25 mouse cellular contexts compared by ENCODE assay signal in the genomic region with DNA sequence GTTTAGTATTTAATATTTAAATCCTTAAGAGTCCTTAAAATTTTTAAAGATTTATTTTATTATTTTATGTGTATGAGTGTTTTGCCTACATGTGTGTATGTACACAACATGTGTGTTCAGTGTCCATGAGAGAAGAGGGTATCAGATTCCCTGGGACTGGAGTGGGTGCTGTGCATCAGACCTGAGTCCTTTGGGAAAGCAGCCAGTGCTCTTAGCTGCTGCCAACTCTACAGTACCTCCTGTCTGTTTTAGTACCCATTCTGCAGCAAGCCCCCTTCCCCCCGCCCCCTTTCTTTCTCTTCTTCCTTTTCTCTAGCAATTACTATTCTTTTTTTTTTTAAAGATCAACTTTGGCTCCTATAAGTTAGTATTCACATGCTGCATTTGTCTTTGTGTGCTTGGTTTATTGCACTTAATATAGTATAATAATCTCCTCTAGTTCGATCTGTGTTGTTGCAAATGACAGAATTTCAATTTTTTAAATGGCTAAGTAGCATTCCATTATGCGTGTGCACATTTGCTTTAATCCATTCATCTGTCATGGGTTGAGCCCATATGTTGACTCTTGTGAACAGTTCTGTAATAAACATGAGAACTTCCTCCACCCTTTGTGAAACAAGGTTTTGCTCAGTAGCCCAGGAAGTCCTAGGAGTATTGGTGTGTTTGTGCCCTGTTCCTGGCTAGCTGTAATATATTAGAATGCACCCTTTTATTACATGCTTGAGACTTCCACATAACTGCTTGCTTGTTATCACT. TPM values are rescaled to one million over a fixed set of nuclear protein-coding genes. Genes with fewer than 3 reads are reported as not detected.
DNase-seq lines count a peak whose midpoint lies in the region; ATAC-seq and TF ChIP-seq lines count a peak whose summit lies in the region.
"Had no signal": no experiment of that assay in that cellular context is flagged by ENCODE, and none has a peak within 500 bp of the region (broad histone marks: within the 10 kb centered on the region; RNA-seq: fewer than 3 reads in every experiment).

No protein-coding gene starts in this region.

- no peak overlapping the region for H3K4me3 ChIP-seq in forebrain, embryonic 15.5 days
- H3K4me3 ChIP-seq in forebrain, embryonic 10.5 days: no peak overlapping the region
- H3K4me3 ChIP-seq in limb, embryonic 15.5 days: no peak overlapping the region
- no peak overlapping the region for H3K4me3 ChIP-seq in limb, embryonic 10.5 days
- no peak overlapping the region for H3K4me3 ChIP-seq in embryonic facial prominence, embryonic 14.5 days (ENCODE audit: low read depth, low read length)
- no peak overlapping the region for H3K4me3 ChIP-seq in forebrain, postnatal 0 days (ENCODE audit: low read depth, low read length)
- H3K4me3 ChIP-seq: heart, embryonic 15.5 days; liver, embryonic 13.5 days; midbrain, embryonic 15.5 days had no signal

- no peak for DNase-seq in forebrain, embryonic 10.5 days (ENCODE audit: extremely low spot score, low spot score)
- DNase-seq in limb, embryonic 10.5 days (ENCODE audit: low spot score): no peak
- DNase-seq in embryonic facial prominence, embryonic 14.5 days (ENCODE audit: low spot score): no peak
- DNase-seq in forebrain, postnatal 0 days: peak; percentile 27
- DNase-seq in kidney, adult 18-20 months: no peak
- DNase-seq: adrenal gland, adult 8-10 months; cerebellum, adult 9-10 months; embryo, embryonic 11 days; kidney, adult 9 months; kidney, postnatal 10 days; liver, embryonic 13.5 days; lung, adult 18-20 months; lung, postnatal 4 days; right cerebral cortex, adult 18-20 months; spleen, adult 18-20 months; thymus, postnatal 25 days had no signal

- no peak overlapping the region for H3K9ac ChIP-seq in forebrain, embryonic 15.5 days (replicated peaks)
- H3K9ac ChIP-seq in limb, embryonic 15.5 days: no peak overlapping the region
- H3K9ac ChIP-seq in embryonic facial prominence, embryonic 14.5 days (ENCODE audit: low read depth, low read length): no peak overlapping the region
- H3K9ac ChIP-seq in forebrain, postnatal 0 days: no peak overlapping the region
- H3K9ac ChIP-seq: heart, embryonic 15.5 days; liver, embryonic 13.5 days; midbrain, embryonic 15.5 days had no signal

- H3K27me3 ChIP-seq in forebrain, embryonic 15.5 days: no peaks in the 10 kb centered on the region
- H3K27me3 ChIP-seq in forebrain, embryonic 10.5 days (ENCODE audit: poor library complexity, severe bottlenecking): no peaks in the 10 kb centered on the region
- H3K27me3 ChIP-seq in limb, embryonic 15.5 days: no peaks in the 10 kb centered on the region
- no peaks in the 10 kb centered on the region for H3K27me3 ChIP-seq in limb, embryonic 10.5 days (ENCODE audit: low read depth, poor library complexity, severe bottlenecking)
- H3K27me3 ChIP-seq in embryonic facial prominence, embryonic 14.5 days (replicated peaks; ENCODE audit: control insufficient read depth, insufficient read depth, low read length): no peaks in the 10 kb centered on the region
- no peaks in the 10 kb centered on the region for H3K27me3 ChIP-seq in forebrain, postnatal 0 days (ENCODE audit: insufficient read depth, low read length)
- H3K27me3 ChIP-seq: CH12.LX; heart, embryonic 15.5 days; liver, embryonic 13.5 days; megakaryocyte, embryonic 14.5 days; midbrain, embryonic 15.5 days had no signal

- ATAC-seq in forebrain, embryonic 15.5 days (replicated peaks): no peak
- ATAC-seq in limb, embryonic 15.5 days (ENCODE audit: insufficient number of reproducible peaks, low FRiP score, low TSS enrichment, low read depth): no peak
- ATAC-seq in embryonic facial prominence, embryonic 14.5 days (ENCODE audit: low read depth): no peak
- ATAC-seq in forebrain, postnatal 0 days: no peak
- ATAC-seq: activated CD4-positive, CD25-positive, alpha-beta regulatory T cell, adult 4 months; intestine, embryonic 16.5 days; lung, postnatal 0 days; midbrain, embryonic 15.5 days had no signal

- H3K4me2 ChIP-seq in forebrain, embryonic 15.5 days (replicated peaks): no peak overlapping the region
- no peak overlapping the region for H3K4me2 ChIP-seq in limb, embryonic 15.5 days
- no peak overlapping the region for H3K4me2 ChIP-seq in embryonic facial prominence, embryonic 14.5 days (ENCODE audit: low read depth, low read length)
- no peak overlapping the region for H3K4me2 ChIP-seq in forebrain, postnatal 0 days (ENCODE audit: low read depth)
- H3K4me2 ChIP-seq: heart, embryonic 15.5 days; liver, embryonic 13.5 days; midbrain, embryonic 15.5 days had no signal

- TF ChIP-seq CTCF in forebrain, postnatal 0 days (IDR thresholded peaks at IDR 0.05; ENCODE audit: low read depth): no peak

- H3K36me3 ChIP-seq in forebrain, embryonic 15.5 days: no peaks in the 10 kb centered on the region
- peaks cover 26% of the 10 kb centered on the region for H3K36me3 ChIP-seq in forebrain, embryonic 10.5 days (replicated peaks)
- H3K36me3 ChIP-seq in limb, embryonic 15.5 days: peaks cover under 1% of the 10 kb centered on the region; the same call in 1 of the 2 replicates
- H3K36me3 ChIP-seq in limb, embryonic 10.5 days: peaks cover 4% of the 10 kb centered on the region
- H3K36me3 ChIP-seq in embryonic facial prominence, embryonic 14.5 days (ENCODE audit: control insufficient read depth, insufficient read depth, low read length): no peaks in the 10 kb centered on the region
- H3K36me3 ChIP-seq in forebrain, postnatal 0 days (ENCODE audit: insufficient read depth): no peaks in the 10 kb centered on the region
- H3K36me3 ChIP-seq: heart, embryonic 15.5 days; midbrain, embryonic 15.5 days had no signal

- H3K27ac ChIP-seq in forebrain, embryonic 15.5 days (replicated peaks): peak overlapping the region; percentile 67
- H3K27ac ChIP-seq in forebrain, embryonic 10.5 days: no peak overlapping the region
- H3K27ac ChIP-seq in limb, embryonic 15.5 days: 0 out of 2 replicates have a peak overlapping the region, but pooled peaks have one; percentile 12
- no peak overlapping the region for H3K27ac ChIP-seq in limb, embryonic 10.5 days
- H3K27ac ChIP-seq in embryonic facial prominence, embryonic 14.5 days (replicated peaks; ENCODE audit: low read depth, low read length): peak overlapping the region; percentile 13
- H3K27ac ChIP-seq in forebrain, postnatal 0 days (ENCODE audit: low read depth, low read length): no peak overlapping the region
- H3K27ac ChIP-seq: heart, embryonic 15.5 days; liver, embryonic 13.5 days; midbrain, embryonic 15.5 days had no signal

- H3K4me1 ChIP-seq in forebrain, embryonic 15.5 days: peaks cover 13% of the 10 kb centered on the region
- peaks cover 2% of the 10 kb centered on the region for H3K4me1 ChIP-seq in forebrain, embryonic 10.5 days
- H3K4me1 ChIP-seq in limb, embryonic 15.5 days: peaks cover 15% of the 10 kb centered on the region
- no peaks in the 10 kb centered on the region for H3K4me1 ChIP-seq in limb, embryonic 10.5 days
- peaks cover 17% of the 10 kb centered on the region for H3K4me1 ChIP-seq in embryonic facial prominence, embryonic 14.5 days (ENCODE audit: control insufficient read depth, insufficient read depth, low read length)
- H3K4me1 ChIP-seq in forebrain, postnatal 0 days (ENCODE audit: insufficient read depth): no peaks in the 10 kb centered on the region

- WGBS in forebrain, embryonic 15.5 days: 63% methylated on average over 3 of the region's 3 CpGs
- 96% methylated on average over 3 of the region's 3 CpGs for WGBS in forebrain, embryonic 10.5 days
- 75% methylated on average over 3 of the region's 3 CpGs for WGBS in limb, embryonic 15.5 days
- WGBS in limb, embryonic 10.5 days: 96% methylated on average over 3 of the region's 3 CpGs
- WGBS in embryonic facial prominence, embryonic 14.5 days: 70% methylated on average over 3 of the region's 3 CpGs
- 60% methylated on average over 3 of the region's 3 CpGs for WGBS in forebrain, postnatal 0 days

- H3K9me3 ChIP-seq in forebrain, embryonic 15.5 days: no peaks in the 10 kb centered on the region
- H3K9me3 ChIP-seq in forebrain, embryonic 10.5 days: 0 out of 2 replicates have a peak, but pooled peaks cover under 1% of the 10 kb centered on the region
- H3K9me3 ChIP-seq in limb, embryonic 15.5 days: no peaks in the 10 kb centered on the region; the same call in 1 of the 2 replicates
- H3K9me3 ChIP-seq in limb, embryonic 10.5 days (replicated peaks): no peaks in the 10 kb centered on the region
- no peaks in the 10 kb centered on the region for H3K9me3 ChIP-seq in embryonic facial prominence, embryonic 14.5 days (ENCODE audit: control insufficient read depth, low read length)
- no peaks in the 10 kb centered on the region for H3K9me3 ChIP-seq in forebrain, postnatal 0 days (ENCODE audit: low read length)
- H3K9me3 ChIP-seq: heart, embryonic 15.5 days; liver, embryonic 13.5 days; midbrain, embryonic 15.5 days had no signal

RNA-seq across cellular contexts. Expression of a gene that starts 43.8 kb away (rescaled TPM):
- polyA plus RNA-seq in forebrain, embryonic 15.5 days (2015; fragmentation: Nextera tagmentation; extraction: Ambion mirVana): 26.6 and 32.0 TPM in 2 replicates
- 26.8 and 31.1 TPM in 2 replicates for polyA plus RNA-seq in forebrain, embryonic 10.5 days (2016; fragmentation: Nextera tagmentation; extraction: Ambion mirVana)
- 18.4 and 19.7 TPM in 2 replicates for polyA plus RNA-seq in limb, embryonic 15.5 days (2015; fragmentation: Nextera tagmentation; extraction: Ambion mirVana)
- 34.0 and 40.3 TPM in 2 replicates for polyA plus RNA-seq in limb, embryonic 10.5 days (2016; fragmentation: Nextera tagmentation; extraction: Ambion mirVana)
- polyA plus RNA-seq in embryonic facial prominence, embryonic 14.5 days (2014; fragmentation: Nextera tagmentation; extraction: Ambion mirVana): 28.7 and 32.0 TPM in 2 replicates
- total RNA-seq in forebrain, postnatal 0 days (2014; rRNA removed): 30.5 and 31.3 TPM in 2 replicates
- 14.8 and 18.9 TPM in 2 replicates for polyA plus RNA-seq in forebrain, postnatal 0 days (2015; fragmentation: Nextera tagmentation; extraction: Ambion mirVana)

Comparison
In these comparisons a context has a peak if more than half of its experiments do, and no peak if none do; other contexts are left out.
1. H3K27ac ChIP-seq: peak in forebrain, embryonic 15.5 days (single experiment), limb, embryonic 15.5 days (single experiment) and embryonic facial prominence, embryonic 14.5 days (single experiment); none in forebrain, embryonic 10.5 days (single experiment), limb, embryonic 10.5 days (single experiment) and forebrain, postnatal 0 days (single experiment).